Mouse (Mus musculus): ENCODE measurements at regions not wholly inside any gene's neighbourhood (a gene's known extent, or its start where the extent isn't known, plus 50 kb on each side); places are given as distances from the start of the nearest gene placed in this dataset.
A peak's percentile ranks its signal among the peaks of the same experiment; 100 is the strongest.

GRCm38 (mm10) chr5:75466941-75467340 lies 107.8 kb upstream of the Kit start:
- DNase-seq (ENCODE audit: low spot score in 2 of 2) = no peak

DNA sequence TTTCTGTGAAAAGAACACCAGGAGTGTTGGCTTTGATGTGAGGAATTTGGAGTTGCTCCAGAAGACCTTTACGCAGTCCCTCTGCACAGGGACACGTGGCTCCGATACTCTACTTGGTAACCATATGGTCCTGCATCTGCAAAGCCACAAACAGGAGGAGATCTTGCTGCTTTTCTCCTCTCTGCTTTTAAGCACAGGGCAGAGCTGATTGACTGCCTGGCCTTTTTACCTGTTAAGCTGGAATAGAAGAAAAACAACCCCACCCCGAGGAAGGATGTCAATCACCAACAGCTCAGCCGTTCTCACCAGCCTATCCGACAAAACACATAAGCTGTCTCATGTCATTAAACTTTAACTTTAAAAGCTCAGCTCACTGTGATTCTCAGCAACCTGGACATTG lies 106.8 kb upstream of the Kit start:
- no peak for DNase-seq (ENCODE audit: low spot score in 2 of 2)

- DNase-seq (ENCODE audit: low spot score in 2 of 2) = no peak
Observed at GRCm38 (mm10) chr5:75471010-75471409, 103.7 kb upstream of the Kit start.

- DNase-seq (ENCODE audit: low spot score in 2 of 2) = no peak
Observed at GRCm38 (mm10) chr5:75472484-75472883, 102.2 kb upstream of the Kit start.

GRCm38 (mm10) chr5:75475414-75475813 lies 99.3 kb upstream of the Kit start:
- DNase-seq (ENCODE audit: low spot score in 2 of 2) = no peak

DNA sequence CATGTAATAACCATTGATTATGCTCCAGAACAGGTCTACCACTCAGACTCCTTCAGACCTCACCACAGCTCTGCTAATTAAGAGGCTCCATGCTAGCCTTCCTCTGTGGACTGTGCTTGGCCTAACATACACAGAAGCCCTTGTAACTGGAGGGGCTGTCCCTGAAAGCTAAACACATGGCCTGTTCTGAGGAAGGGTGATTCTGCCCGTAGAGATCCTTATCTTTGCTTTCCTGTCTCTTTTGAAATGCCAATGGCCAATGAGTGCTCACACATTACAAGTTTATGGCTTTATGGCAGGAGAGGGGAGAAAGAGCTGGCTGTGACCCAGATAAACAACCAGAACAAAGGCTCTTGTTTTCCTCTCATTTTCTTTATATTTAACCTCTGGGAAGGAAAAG lies 96.2 kb upstream of the Kit start:
- DNase-seq (ENCODE audit: low spot score in 2 of 2) = no peak

- no peak for DNase-seq (ENCODE audit: low spot score in 2 of 2)
Observed at GRCm38 (mm10) chr5:75479149-75479548, 95.6 kb upstream of the Kit start.

DNA sequence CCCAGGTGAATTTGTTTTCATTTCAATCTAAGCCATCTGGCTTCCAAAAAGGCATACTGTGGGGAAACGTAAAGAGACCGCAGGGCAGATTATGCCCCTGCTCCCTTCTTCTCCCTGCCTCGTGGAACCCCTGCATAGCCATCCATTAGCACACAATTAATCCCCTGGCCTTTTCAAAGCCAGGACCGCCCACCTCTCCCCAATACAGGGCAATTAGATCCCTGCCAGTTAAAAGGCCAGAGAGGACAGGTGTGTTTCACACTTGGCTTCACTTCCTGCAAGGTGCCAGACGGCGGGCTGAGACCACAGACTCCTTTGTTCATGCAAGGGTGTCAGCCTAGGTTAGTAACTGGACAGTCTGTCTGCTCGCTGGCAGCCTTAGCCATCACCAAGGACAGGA lies 93.1 kb upstream of the Kit start:
- DNase-seq (ENCODE audit: low spot score in 2 of 2) = no peak

GRCm38 (mm10) chr5:75484330-75484729 lies 90.4 kb upstream of the Kit start:
- DNase-seq (ENCODE audit: low spot score in 2 of 2) = no peak

DNA sequence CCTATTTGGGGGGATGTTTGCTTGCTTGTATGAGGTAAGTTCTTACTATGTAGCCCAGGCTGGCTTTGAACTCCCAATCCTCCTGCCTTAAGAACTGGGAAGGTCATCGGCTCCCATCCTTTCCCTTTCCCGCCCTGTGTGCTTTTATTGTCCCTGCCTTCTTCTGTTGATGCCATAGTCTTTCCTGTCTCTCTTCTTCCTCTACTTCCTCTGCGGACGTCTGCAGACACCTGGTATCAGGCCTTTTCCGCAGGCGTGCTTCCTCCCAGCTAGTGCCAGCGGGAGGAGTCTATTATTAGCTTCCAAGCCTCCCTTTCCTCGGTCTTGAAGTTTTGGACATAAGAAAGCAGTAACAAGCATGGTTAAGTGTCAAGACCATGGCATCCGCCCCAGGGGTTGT lies 83.9 kb upstream of the Kit start:
- DNase-seq (ENCODE audit: low spot score in 2 of 2) = no peak

DNA sequence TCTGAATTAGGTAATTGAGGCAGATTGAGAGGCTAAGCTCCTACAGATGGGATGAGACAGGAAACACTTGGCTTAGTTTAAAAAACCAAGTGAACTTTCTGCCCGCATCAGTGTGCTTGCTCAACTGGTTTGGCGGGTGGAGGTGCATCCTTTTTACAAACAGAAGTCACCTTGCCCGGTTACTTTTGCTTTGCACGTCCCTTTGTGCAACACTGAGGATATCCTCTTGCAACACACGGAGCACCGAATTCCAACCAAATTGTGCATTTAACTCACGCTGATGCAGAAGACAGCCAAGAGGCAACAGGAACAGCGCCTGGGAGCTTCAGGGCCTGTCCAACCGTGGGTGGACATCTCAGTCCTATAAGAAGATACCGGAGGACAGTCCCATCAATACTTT lies 80.6 kb upstream of the Kit start:
- DNase-seq (ENCODE audit: low spot score in 2 of 2) = no peak

GRCm38 (mm10) chr5:75499053-75499452 lies 75.7 kb upstream of the Kit start:
- DNase-seq (ENCODE audit: low spot score in 2 of 2) = no peak

- no peak for DNase-seq (ENCODE audit: low spot score in 2 of 2)
Observed at GRCm38 (mm10) chr5:75499695-75500094, 75.0 kb upstream of the Kit start.

- DNase-seq (ENCODE audit: low spot score in 2 of 2) = peak in 1 of 2 experiments; percentile 8
Observed at GRCm38 (mm10) chr5:75500654-75501416, 73.9 kb upstream of the Kit start.

- no peak for DNase-seq (ENCODE audit: low spot score in 2 of 2)
Observed at GRCm38 (mm10) chr5:75503673-75504072, 71.0 kb upstream of the Kit start.

GRCm38 (mm10) chr5:75512521-75513422 lies 61.9 kb upstream of the Kit start:
- DNase-seq (ENCODE audit: low spot score in 2 of 2) = no peak

GRCm38 (mm10) chr5:75518213-75518612 lies 56.5 kb upstream of the Kit start:
- no peak for DNase-seq (ENCODE audit: low spot score in 2 of 2)

GRCm38 (mm10) chr5:75523041-75523678 lies 51.6 kb upstream of the Kit start:
- DNase-seq (ENCODE audit: low spot score in 2 of 2) = no peak

Measured in right cerebral cortex, adult 2 months (tissue).